Mouse (Mus musculus) embryonic facial prominence, embryonic 13.5 days (tissue): ENCODE measurements at regions not wholly inside any gene's neighbourhood (a gene's known extent, or its start where the extent isn't known, plus 50 kb on each side); places are given as distances from the start of the nearest gene placed in this dataset.

Experiments used
- ATAC-seq: fragments of 200-750 bp; cut with Nextera tagmentation; 2 replicates; pipeline ENCODE4 v1.8.0; 2017; ENCODE audit warnings: low read depth; ENCODE audit not compliant: insufficient number of reproducible peaks, insufficient read depth, low FRiP score, low TSS enrichment
- H3K27ac ChIP-seq: fragments of 300-500 bp; sonication (generic); 2 replicates; pipeline ENCODE4 v1.5.1; 2015; ENCODE audit warnings: moderate library complexity, mild to moderate bottlenecking, inconsistent platforms
- H3K27me3 ChIP-seq: fragments of 300-500 bp; sonication (generic); 2 replicates; pipeline ENCODE4 v1.6.1; 2015; ENCODE audit warnings: mild to moderate bottlenecking, inconsistent platforms
- H3K36me3 ChIP-seq: fragments of 300-500 bp; sonication (generic); 2 replicates; pipeline ENCODE4 v1.6.1; 2015; ENCODE audit warnings: mild to moderate bottlenecking, inconsistent platforms
- H3K4me1 ChIP-seq: fragments of 300-500 bp; sonication (generic); 2 replicates; pipeline ENCODE4 v1.6.1; 2015; ENCODE audit warnings: inconsistent platforms
- H3K4me2 ChIP-seq: fragments of 300-500 bp; sonication (generic); 2 replicates; pipeline ENCODE4 v1.6.1; 2015; ENCODE audit warnings: moderate library complexity, mild to moderate bottlenecking, inconsistent platforms
- H3K4me3 ChIP-seq: fragments of 300-500 bp; sonication (generic); 2 replicates; pipeline ENCODE4 v1.5.1; 2015; ENCODE audit warnings: mild to moderate bottlenecking, inconsistent platforms
- H3K9ac ChIP-seq: fragments of 300-500 bp; sonication (generic); 2 replicates; pipeline ENCODE4 v1.6.1; 2015; ENCODE audit warnings: mild to moderate bottlenecking, inconsistent platforms
- H3K9me3 ChIP-seq: fragments of 300-500 bp; sonication (generic); 2 replicates; pipeline ENCODE4 v1.6.1; 2016; ENCODE audit warnings: inconsistent platforms
- WGBS: fragments of 180-500 bp; shearing (Covaris S2); methylation state at CpG from one replicate; pipeline ENCODE4 v1.1.7; 2015; ENCODE audit warnings: mixed read lengths; 5-methylcytosine and 5-hydroxymethylcytosine counted together

GRCm38 (mm10) chr19:56199401-56200150 lies 87.4 kb upstream of the Habp2 start:
- WGBS: 29% methylated on average over 14 of the region's 14 CpGs
- no peak overlapping the region for H3K4me3 ChIP-seq
- no peak overlapping the region for H3K4me2 ChIP-seq
- H3K27me3 ChIP-seq: peaks cover 33% of the 10 kb centered on the region
- ATAC-seq: no peak
- H3K36me3 ChIP-seq: no peaks in the 10 kb centered on the region
- H3K27ac ChIP-seq: no peak overlapping the region
- no peak overlapping the region for H3K9ac ChIP-seq
- peaks cover 24% of the 10 kb centered on the region for H3K4me1 ChIP-seq
- no peaks in the 10 kb centered on the region for H3K9me3 ChIP-seq

- Histone ChIP-seq H3K9me3 (no peaks in the 10 kb centered on the region), H3K36me3 (no peaks in the 10 kb centered on the region), H3K9ac (no peak overlapping the region), H3K4me1 (peaks cover 26% of the 10 kb centered on the region), H3K27me3 (peaks cover 38% of the 10 kb centered on the region), H3K4me2 (no peak overlapping the region), H3K4me3 (no peak overlapping the region), H3K27ac (no peak overlapping the region)
- WGBS: 82% methylated on average over 9 of the region's 9 CpGs
- ATAC-seq: no peak
Observed at GRCm38 (mm10) chr19:56201007-56201682, 85.8 kb upstream of the Habp2 start.

GRCm38 (mm10) chr19:56201738-56202480 lies 85.0 kb upstream of the Habp2 start:
- Histone ChIP-seq H3K9me3 (no peaks in the 10 kb centered on the region), H3K9ac (no peak overlapping the region), H3K4me2 (no peak overlapping the region), H3K27me3 (peaks cover 30% of the 10 kb centered on the region), H3K4me3 (no peak overlapping the region), H3K36me3 (no peaks in the 10 kb centered on the region), H3K4me1 (peaks cover 22% of the 10 kb centered on the region), H3K27ac (no peak overlapping the region)
- no peak for ATAC-seq

GRCm38 (mm10) chr19:56202481-56203130 lies 84.3 kb upstream of the Habp2 start:
- Histone ChIP-seq H3K27ac (no peak overlapping the region), H3K9me3 (no peaks in the 10 kb centered on the region), H3K4me3 (no peak overlapping the region), H3K9ac (no peak overlapping the region), H3K27me3 (peaks cover 23% of the 10 kb centered on the region), H3K4me1 (peaks cover 22% of the 10 kb centered on the region), H3K36me3 (no peaks in the 10 kb centered on the region), H3K4me2 (no peak overlapping the region)
- no peak for ATAC-seq
- 72% methylated on average over 9 of the region's 9 CpGs for WGBS

GRCm38 (mm10) chr19:56218536-56218935 lies 68.4 kb upstream of the Habp2 start:
- Histone ChIP-seq H3K4me3 (no peak overlapping the region), H3K9ac (no peak overlapping the region), H3K4me1 (peaks cover 33% of the 10 kb centered on the region), H3K27ac (no peak overlapping the region), H3K9me3 (no peaks in the 10 kb centered on the region), H3K36me3 (no peaks in the 10 kb centered on the region), H3K4me2 (no peak overlapping the region), H3K27me3 (no peaks in the 10 kb centered on the region)
- 82% methylated on average over 6 of the region's 6 CpGs for WGBS
- no peak for ATAC-seq

- WGBS: 38% methylated on average over 15 of the region's 15 CpGs
- Histone ChIP-seq H3K4me1 (peaks cover 41% of the 10 kb centered on the region), H3K4me2 (peak overlapping the region; percentile 19; the same call in 1 of the 2 replicates), H3K27ac (peak overlapping the region; percentile 68), H3K9me3 (no peaks in the 10 kb centered on the region), H3K9ac (no peak overlapping the region), H3K4me3 (no peak overlapping the region), H3K27me3 (peaks cover 12% of the 10 kb centered on the region; the same call in 1 of the 2 replicates), H3K36me3 (no peaks in the 10 kb centered on the region)
- ATAC-seq: no peak
Observed at GRCm38 (mm10) chr19:56220724-56221407, 66.1 kb upstream of the Habp2 start.

GRCm38 (mm10) chr19:56222496-56222895 lies 64.4 kb upstream of the Habp2 start:
- H3K4me2 ChIP-seq: no peak overlapping the region
- peak overlapping the region; percentile 13; the same call in 1 of the 2 replicates for H3K27ac ChIP-seq
- no peaks in the 10 kb centered on the region for H3K9me3 ChIP-seq
- no peak for ATAC-seq
- H3K9ac ChIP-seq: no peak overlapping the region
- H3K4me3 ChIP-seq: no peak overlapping the region
- WGBS: 37% methylated on average over 4 of the region's 4 CpGs
- H3K27me3 ChIP-seq: peaks cover 12% of the 10 kb centered on the region; the same call in 1 of the 2 replicates
- H3K4me1 ChIP-seq: peaks cover 41% of the 10 kb centered on the region
- no peaks in the 10 kb centered on the region for H3K36me3 ChIP-seq

GRCm38 (mm10) chr19:56225039-56225438 lies 61.9 kb upstream of the Habp2 start:
- no peak for ATAC-seq
- no peak overlapping the region for H3K9ac ChIP-seq
- WGBS: 17% methylated on average over 7 of the region's 7 CpGs
- peaks cover 12% of the 10 kb centered on the region; the same call in 1 of the 2 replicates for H3K27me3 ChIP-seq
- H3K4me1 ChIP-seq: peaks cover 35% of the 10 kb centered on the region
- H3K4me2 ChIP-seq: no peak overlapping the region
- no peak overlapping the region for H3K4me3 ChIP-seq
- no peaks in the 10 kb centered on the region for H3K36me3 ChIP-seq
- no peaks in the 10 kb centered on the region for H3K9me3 ChIP-seq
- H3K27ac ChIP-seq: no peak overlapping the region

- Histone ChIP-seq H3K4me1 (peaks cover 32% of the 10 kb centered on the region), H3K27me3 (peaks cover 12% of the 10 kb centered on the region; the same call in 1 of the 2 replicates), H3K36me3 (no peaks in the 10 kb centered on the region), H3K4me2 (no peak overlapping the region), H3K4me3 (no peak overlapping the region), H3K27ac (no peak overlapping the region), H3K9me3 (no peaks in the 10 kb centered on the region), H3K9ac (no peak overlapping the region)
- no peak for ATAC-seq
- WGBS: 86% methylated on average over 3 of the region's 3 CpGs
Observed at GRCm38 (mm10) chr19:56225518-56225917, 61.4 kb upstream of the Habp2 start.

- Histone ChIP-seq H3K27me3 (peaks cover 12% of the 10 kb centered on the region; the same call in 1 of the 2 replicates), H3K4me3 (no peak overlapping the region)
Observed at GRCm38 (mm10) chr19:56228586-56228985, 58.4 kb upstream of the Habp2 start.

GRCm38 (mm10) chr19:56231430-56231829 lies 55.5 kb upstream of the Habp2 start:
- peaks cover 42% of the 10 kb centered on the region for H3K4me1 ChIP-seq
- no peaks in the 10 kb centered on the region for H3K36me3 ChIP-seq
- no peak overlapping the region for H3K4me2 ChIP-seq
- H3K27ac ChIP-seq: peak overlapping the region; percentile 88
- H3K4me3 ChIP-seq: no peak overlapping the region
- 81% methylated on average over 8 of the region's 8 CpGs for WGBS
- no peaks in the 10 kb centered on the region for H3K27me3 ChIP-seq
- H3K9me3 ChIP-seq: no peaks in the 10 kb centered on the region
- H3K9ac ChIP-seq: no peak overlapping the region
- no peak for ATAC-seq

More at GRCm38 (mm10) chr19:56228586-56228985, 58.4 kb upstream of the Habp2 start:
- Histone ChIP-seq H3K4me2 (no peak overlapping the region), H3K36me3 (no peaks in the 10 kb centered on the region), H3K4me1 (peaks cover 27% of the 10 kb centered on the region), H3K27ac (no peak overlapping the region), H3K9ac (0 out of 2 replicates have a peak overlapping the region, but pooled peaks have one; percentile 40), H3K9me3 (no peaks in the 10 kb centered on the region)
- ATAC-seq: no peak
